Mouse (Mus musculus) stomach, postnatal 0 days (tissue): ENCODE data around the gene 9130023H24Rik. TPM values are rescaled to one million over a fixed set of nuclear protein-coding genes. Genes with fewer than 3 reads are reported as not detected.
A peak's percentile ranks its signal among the peaks of the same experiment; 100 is the strongest.

Experiments
- ATAC-seq: fragments of 200-750 bp; cut with Nextera tagmentation; 2 replicates; pipeline ENCODE4 v1.8.0; 2017; ENCODE audit not compliant: low FRiP score, low TSS enrichment
- DNase-seq: peaks from one replicate; pipeline ENCODE4 v3.0.0-alpha.2; 2016; ENCODE audit warnings: low spot score
- H3K27ac ChIP-seq: fragments of 300-500 bp; sonication (generic); replicated peaks from 2 replicates; pipeline ENCODE4 v1.5.1; 2014; ENCODE audit warnings: mild to moderate bottlenecking, control low read depth
- H3K27me3 ChIP-seq: fragments of 300-500 bp; sonication (generic); 2 replicates; pipeline ENCODE4 v1.6.1; 2014; ENCODE audit warnings: low read length; ENCODE audit not compliant: control insufficient read depth, insufficient read depth
- H3K36me3 ChIP-seq: fragments of 300-500 bp; sonication (generic); 2 replicates; pipeline ENCODE4 v1.6.1; 2014; ENCODE audit warnings: low read length, mixed read lengths; ENCODE audit not compliant: control insufficient read depth, insufficient read depth
- H3K4me1 ChIP-seq: fragments of 300-500 bp; sonication (generic); replicated peaks from 2 replicates; pipeline ENCODE4 v1.6.1; 2014; ENCODE audit warnings: antibody characterized with exemption; ENCODE audit not compliant: control insufficient read depth, insufficient read depth
- H3K4me2 ChIP-seq: fragments of 300-500 bp; sonication (generic); replicated peaks from 2 replicates; pipeline ENCODE4 v1.6.1; 2014; ENCODE audit warnings: low read depth, mild to moderate bottlenecking, control low read depth, moderate library complexity
- H3K4me3 ChIP-seq: fragments of 300-500 bp; sonication (generic); 2 replicates; pipeline ENCODE4 v1.5.1; 2014; ENCODE audit warnings: low read depth, low read length, control low read depth
- H3K9ac ChIP-seq: fragments of 300-500 bp; sonication (generic); 2 replicates; pipeline ENCODE4 v1.6.1; 2014; ENCODE audit warnings: mild to moderate bottlenecking, low read length, control low read depth, mixed read lengths
- H3K9me3 ChIP-seq: fragments of 300-500 bp; sonication (generic); 2 replicates; pipeline ENCODE4 v1.6.1; 2016; ENCODE audit warnings: low read length; ENCODE audit not compliant: control insufficient read depth
- CTCF ChIP-seq: IDR thresholded peaks from 2 replicates; pipeline ENCODE4 v1.5.1; 2016; ENCODE audit warnings: antibody characterized with exemption, low read depth, mild to moderate bottlenecking, moderate library complexity
- EP300 ChIP-seq: optimal IDR thresholded peaks from 2 replicates; pipeline ENCODE3; 2016; ENCODE audit warnings: antibody characterized with exemption
- WGBS: fragments of 180-500 bp; shearing (Covaris S2); extraction: QIAGEN DNeasy Blood & Tissue Kit; methylation state at CpG from one replicate; pipeline ENCODE4 v1.1.7; 2014; 5-methylcytosine and 5-hydroxymethylcytosine counted together
- polyA plus RNA-seq: library from polyadenylated mRNA; unstranded; fragments of >200 nt; fragmentation: Nextera tagmentation; extraction: Ambion mirVana; gene quantifications from 2 replicates; pipeline ENCODE4 v1.2.1, GENCODE M21; 2015

Gene 9130023H24Rik
- 4.6 and 5.0 TPM in 2 replicates for polyA plus RNA-seq

- H3K4me3 ChIP-seq, result peak within 1 kb of the TSS; percentile 71
- peak within 1 kb of the TSS; percentile 98 for H3K27ac ChIP-seq
- peaks cover 25% of the 10 kb centered on the region for H3K36me3 ChIP-seq
- peak within 1 kb of the TSS; percentile 81 for H3K4me2 ChIP-seq
- H3K4me1 ChIP-seq, result no peaks in the 10 kb centered on the region; the same call in 1 of the 2 replicates
- H3K27me3 ChIP-seq, result no peaks in the 10 kb centered on the region
- WGBS, result under 1% methylated on average over 71 of the region's 72 CpGs
- DNase-seq, result peak; percentile 100
- H3K9ac ChIP-seq, result peak within 1 kb of the TSS; percentile 89
- peak; percentile 60 for TF ChIP-seq CTCF
- TF ChIP-seq EP300, result no peak
- no peaks in the 10 kb centered on the region for H3K9me3 ChIP-seq
- peak; percentile 89 for ATAC-seq
These were observed at the start of gene 9130023H24Rik for GRCm38 (mm10) chr7:128237927-128238778. Gene 9130023H24Rik (minus strand): TSS chr7:128238031.

GRCm38 (mm10) chr7:128285060-128285459 lies 47.2 kb upstream of the 9130023H24Rik start:
- no peaks in the 10 kb centered on the region for H3K9me3 ChIP-seq
- H3K4me2 ChIP-seq, result no peak overlapping the region
- 90% methylated on average over 8 of the region's 8 CpGs for WGBS
- TF ChIP-seq CTCF, result no peak
- no peak for TF ChIP-seq EP300
- DNase-seq, result no peak
- H3K4me1 ChIP-seq, result peaks cover 4% of the 10 kb centered on the region; the same call in 1 of the 2 replicates
- H3K4me3 ChIP-seq, result no peak overlapping the region
- ATAC-seq, result no peak
- no peaks in the 10 kb centered on the region for H3K27me3 ChIP-seq
- H3K9ac ChIP-seq, result no peak overlapping the region
- no peak overlapping the region for H3K27ac ChIP-seq
- H3K36me3 ChIP-seq, result peaks cover 13% of the 10 kb centered on the region

DNA sequence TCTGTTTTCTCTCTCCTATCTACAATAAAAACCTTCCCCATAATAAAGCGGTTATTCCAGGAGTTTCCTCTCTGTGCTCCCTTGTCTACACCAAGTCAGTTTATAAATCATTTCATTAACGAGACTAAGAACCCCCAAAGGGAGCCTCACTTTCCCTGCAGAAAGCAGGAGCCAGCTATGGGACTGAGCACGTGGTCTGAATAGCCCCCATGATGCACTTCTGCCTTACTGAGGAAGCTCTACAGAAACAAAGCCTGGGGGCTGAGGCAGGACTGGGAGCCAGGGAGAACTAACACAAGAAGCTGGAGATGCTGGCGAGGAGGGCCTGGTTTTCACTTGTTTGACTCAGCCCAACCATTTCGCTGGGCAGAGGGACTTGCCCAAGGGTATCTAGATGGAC lies 46.2 kb upstream of the 9130023H24Rik start:
- no peak overlapping the region for H3K9ac ChIP-seq
- no peak for ATAC-seq
- H3K4me3 ChIP-seq, result no peak overlapping the region
- no peak for TF ChIP-seq EP300
- TF ChIP-seq CTCF, result no peak
- H3K4me1 ChIP-seq, result peaks cover 4% of the 10 kb centered on the region; the same call in 1 of the 2 replicates
- no peak overlapping the region for H3K27ac ChIP-seq
- no peak overlapping the region for H3K4me2 ChIP-seq
- H3K36me3 ChIP-seq, result peaks cover 14% of the 10 kb centered on the region
- no peaks in the 10 kb centered on the region for H3K9me3 ChIP-seq
- no peaks in the 10 kb centered on the region for H3K27me3 ChIP-seq
- 59% methylated on average over 5 of the region's 5 CpGs for WGBS
- DNase-seq, result no peak

GRCm38 (mm10) chr7:128282532-128283244 lies 44.9 kb upstream of the 9130023H24Rik start:
- H3K4me3 ChIP-seq, result no peak overlapping the region
- H3K4me1 ChIP-seq, result no peaks in the 10 kb centered on the region
- no peaks in the 10 kb centered on the region for H3K27me3 ChIP-seq
- ATAC-seq, result no peak; the same call in 1 of the 2 replicates
- no peak overlapping the region for H3K4me2 ChIP-seq
- no peaks in the 10 kb centered on the region for H3K9me3 ChIP-seq
- H3K9ac ChIP-seq, result no peak overlapping the region
- no peak for DNase-seq
- WGBS, result 43% methylated on average over 7 of the region's 7 CpGs
- peaks cover 12% of the 10 kb centered on the region for H3K36me3 ChIP-seq
- no peak for TF ChIP-seq CTCF
- TF ChIP-seq EP300, result no peak
- H3K27ac ChIP-seq, result no peak overlapping the region

GRCm38 (mm10) chr7:128281765-128282164 lies 43.9 kb upstream of the 9130023H24Rik start:
- no peak overlapping the region for H3K27ac ChIP-seq

DNA sequence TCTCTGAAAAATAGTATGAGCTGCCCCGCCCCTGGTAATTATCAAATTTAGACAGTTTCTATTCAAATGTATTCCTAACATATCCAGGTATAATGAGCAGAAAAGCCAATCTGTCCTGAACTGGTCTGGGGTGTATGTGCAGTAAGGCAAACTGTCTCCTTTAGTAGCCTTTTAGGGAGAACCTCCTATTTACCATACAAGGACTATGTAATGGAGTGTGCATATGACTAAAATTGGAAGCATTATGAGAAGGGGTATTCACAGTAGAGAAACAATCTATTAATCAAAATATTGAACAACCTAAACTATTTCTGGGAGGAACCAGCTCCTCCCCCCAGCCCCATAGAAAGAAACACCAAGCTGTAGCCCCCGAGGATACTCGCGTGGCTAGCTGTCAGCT lies 41.9 kb upstream of the 9130023H24Rik start:
- 75% methylated on average over 4 of the region's 4 CpGs for WGBS
- no peaks in the 10 kb centered on the region for H3K27me3 ChIP-seq
- H3K9me3 ChIP-seq, result no peaks in the 10 kb centered on the region
- no peak overlapping the region for H3K9ac ChIP-seq
- H3K4me2 ChIP-seq, result no peak overlapping the region
- H3K36me3 ChIP-seq, result peaks cover 20% of the 10 kb centered on the region; the same call in 1 of the 2 replicates
- no peak for DNase-seq
- H3K4me3 ChIP-seq, result no peak overlapping the region
- no peak for TF ChIP-seq CTCF
- TF ChIP-seq EP300, result no peak
- H3K4me1 ChIP-seq, result no peaks in the 10 kb centered on the region
- ATAC-seq, result no peak; the same call in 1 of the 2 replicates
- H3K27ac ChIP-seq, result 0 out of 2 replicates have a peak overlapping the region, but pooled peaks have one; percentile 25

More at GRCm38 (mm10) chr7:128281765-128282164, 43.9 kb upstream of the 9130023H24Rik start:
- no peak for TF ChIP-seq EP300
- TF ChIP-seq CTCF, result no peak
- Histone ChIP-seq H3K36me3 (peaks cover 6% of the 10 kb centered on the region), H3K4me1 (no peaks in the 10 kb centered on the region), H3K4me2 (no peak overlapping the region), H3K9me3 (no peaks in the 10 kb centered on the region), H3K4me3 (no peak overlapping the region), H3K9ac (no peak overlapping the region), H3K27me3 (no peaks in the 10 kb centered on the region)
- WGBS, result 86% methylated on average over 11 of the region's 11 CpGs
- DNase-seq (no peak), ATAC-seq (no peak)
